Mouse (Mus musculus): ENCODE measurements around the gene Nup107.

Nup107 gene

DNA sequence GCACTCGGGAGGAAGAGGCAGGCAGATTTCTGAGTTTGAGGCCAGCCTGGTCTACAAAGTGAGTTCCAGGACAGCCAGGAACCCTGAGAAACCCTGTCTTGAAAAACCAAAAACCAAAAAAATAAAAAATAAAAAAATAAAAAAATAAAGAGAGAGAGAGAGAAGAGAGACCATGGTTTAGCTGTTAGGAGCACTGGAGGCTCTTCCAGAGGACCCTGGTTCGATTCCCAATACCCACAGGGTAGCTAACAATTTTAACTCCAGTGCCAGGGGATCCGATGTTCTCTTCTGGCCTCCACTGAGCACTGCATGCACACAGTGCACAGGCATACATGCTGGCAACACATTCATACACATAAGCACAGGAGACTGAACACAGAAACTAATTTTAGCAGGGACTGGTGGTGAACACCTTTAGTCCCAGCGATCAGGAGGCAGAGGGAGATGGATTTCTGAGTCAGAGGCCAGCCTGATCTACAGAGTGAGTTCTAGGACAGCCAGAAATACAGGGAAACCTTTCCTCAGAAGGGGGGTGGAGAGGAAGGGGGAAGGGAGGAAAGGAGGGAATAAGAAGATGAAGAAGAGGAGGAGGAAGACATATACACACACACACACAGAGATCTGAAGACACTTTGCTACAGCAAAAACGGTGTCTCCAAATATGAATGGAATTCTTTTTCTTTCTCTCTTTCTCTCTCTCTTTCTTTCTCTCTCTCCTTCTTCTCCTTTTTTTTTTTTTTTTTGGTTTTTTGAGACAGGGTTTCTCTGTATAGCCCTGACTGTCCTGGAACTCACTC is 39.5 kb downstream of the Nup107 start:
- DNase-seq (ENCODE audit: low read depth, low spot score) = no peak

DNA sequence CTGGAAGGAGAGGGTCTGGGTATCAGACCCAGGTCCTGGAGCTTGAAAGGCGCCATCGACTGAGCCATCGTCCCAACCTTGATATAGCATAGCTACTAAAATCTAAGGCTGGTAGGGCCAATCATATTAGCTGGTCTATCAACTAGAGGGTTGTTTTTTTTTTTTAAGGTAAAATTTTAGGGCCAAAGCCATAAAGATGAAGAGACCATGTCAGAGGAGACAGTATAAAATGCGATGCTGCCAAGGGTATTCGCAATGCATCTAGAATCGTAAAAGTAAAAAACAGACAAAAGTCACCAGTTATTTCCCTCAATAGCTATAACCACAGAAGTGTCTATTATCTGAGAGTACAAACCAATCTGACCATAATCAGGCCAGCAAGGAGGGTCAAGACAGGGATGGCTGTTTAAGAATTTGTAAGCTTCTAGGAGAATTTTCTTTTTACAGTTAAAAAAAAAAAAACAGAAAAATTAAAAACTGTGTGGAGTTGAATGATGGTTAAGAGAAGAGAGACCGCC is 40.1 kb downstream of the Nup107 start:
- DNase-seq (ENCODE audit: low read depth, low spot score) = no peak

DNA sequence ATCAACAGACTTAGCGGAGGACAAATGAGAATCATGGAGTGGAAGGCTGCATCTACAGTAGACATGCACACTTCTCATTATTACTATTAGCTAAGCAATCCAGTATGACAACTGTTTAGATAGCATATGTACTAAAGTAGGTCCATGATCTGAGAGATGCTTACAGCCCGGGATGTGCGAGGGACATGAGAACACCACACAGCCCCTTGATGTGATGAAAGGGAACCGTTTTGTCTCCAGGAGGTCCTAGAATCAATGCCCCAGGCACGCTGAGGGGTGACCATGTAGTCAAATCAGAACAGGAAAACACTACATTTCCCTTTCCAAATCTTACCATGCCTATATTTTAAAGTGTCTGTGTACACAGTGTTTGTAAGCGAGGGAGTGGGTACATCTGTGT is 40.8 kb downstream of the Nup107 start:
- no peak for DNase-seq (ENCODE audit: low read depth, low spot score)

DNA sequence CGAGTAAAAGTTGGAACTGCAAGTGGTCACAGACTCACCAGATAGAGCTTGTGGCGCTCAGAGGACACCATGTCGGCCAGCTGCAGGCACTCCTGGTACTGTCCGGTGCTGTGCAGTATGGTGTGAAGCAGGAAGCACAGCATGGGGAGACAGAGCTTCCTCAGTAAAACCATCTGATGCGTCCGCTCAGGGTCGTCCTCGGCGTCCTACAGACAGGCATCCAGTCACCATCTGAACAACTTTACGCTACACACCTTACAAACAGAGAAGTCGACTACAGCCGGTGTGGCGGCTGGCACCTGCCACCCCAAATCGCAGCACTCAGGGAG is 41.3 kb downstream of the Nup107 start:
- DNase-seq (ENCODE audit: low read depth, low spot score) = no peak

DNA sequence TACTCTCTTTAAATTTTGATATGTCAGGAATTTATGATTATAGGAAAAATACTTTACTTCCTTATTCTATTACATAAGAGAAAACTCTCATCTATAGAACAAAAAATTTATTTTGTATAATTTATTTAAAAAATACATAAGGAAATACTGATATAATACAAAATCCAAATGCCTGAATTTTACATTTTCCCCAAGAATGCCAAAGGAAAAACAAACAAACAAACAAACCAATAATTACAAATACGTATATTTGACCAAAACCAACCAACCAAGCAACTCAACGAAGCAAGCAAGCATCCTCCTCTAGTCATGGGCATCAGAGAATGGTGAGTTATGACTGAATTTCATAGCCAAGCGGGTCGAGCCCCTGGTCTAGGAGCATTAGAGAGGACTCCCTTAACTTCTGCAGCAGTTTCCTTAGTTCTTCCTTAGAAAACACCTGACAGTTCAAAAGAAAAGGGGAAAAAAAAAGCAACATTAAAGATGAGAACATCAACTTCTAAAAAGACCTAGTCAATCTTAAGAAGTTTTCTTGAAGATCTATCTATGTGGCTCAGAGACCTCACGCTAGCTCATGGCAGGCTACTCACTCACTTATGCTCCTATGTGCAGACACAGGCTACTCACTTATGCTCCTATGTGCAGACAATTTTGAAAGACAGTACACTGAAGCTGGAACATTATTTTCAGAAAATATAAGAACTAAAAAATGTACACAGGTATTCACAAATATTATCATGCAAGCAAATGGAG is 41.8 kb downstream of the Nup107 start:
- no peak for DNase-seq (ENCODE audit: low read depth, low spot score)

DNA sequence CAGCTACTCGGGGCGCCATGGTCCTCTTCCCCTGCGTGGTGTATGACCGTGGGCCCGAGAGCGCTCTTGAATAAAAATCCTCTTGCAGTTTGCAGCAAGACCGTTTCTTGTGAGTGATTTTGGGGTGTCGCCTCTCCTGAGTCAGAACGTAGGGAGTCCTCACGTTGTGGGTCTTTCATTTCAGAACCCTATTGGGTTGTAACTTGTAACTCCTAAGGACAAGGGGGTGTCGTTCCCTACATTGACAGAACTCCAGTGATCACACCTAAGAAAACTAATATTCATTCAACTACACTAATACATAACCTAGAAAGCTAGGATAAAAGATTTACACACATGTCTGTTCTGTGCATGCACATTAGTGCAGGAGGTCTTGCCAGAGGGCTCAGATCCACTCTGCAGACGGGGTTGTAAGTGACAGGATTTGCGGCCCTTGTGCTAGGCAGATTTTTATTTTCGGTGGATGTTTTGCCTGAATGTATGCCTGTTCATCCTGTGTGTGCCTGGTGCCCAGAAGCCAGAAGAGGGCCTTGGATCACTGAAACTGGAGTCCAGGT is 42.6 kb downstream of the Nup107 start:
- DNase-seq (ENCODE audit: low read depth, low spot score) = no peak

DNA sequence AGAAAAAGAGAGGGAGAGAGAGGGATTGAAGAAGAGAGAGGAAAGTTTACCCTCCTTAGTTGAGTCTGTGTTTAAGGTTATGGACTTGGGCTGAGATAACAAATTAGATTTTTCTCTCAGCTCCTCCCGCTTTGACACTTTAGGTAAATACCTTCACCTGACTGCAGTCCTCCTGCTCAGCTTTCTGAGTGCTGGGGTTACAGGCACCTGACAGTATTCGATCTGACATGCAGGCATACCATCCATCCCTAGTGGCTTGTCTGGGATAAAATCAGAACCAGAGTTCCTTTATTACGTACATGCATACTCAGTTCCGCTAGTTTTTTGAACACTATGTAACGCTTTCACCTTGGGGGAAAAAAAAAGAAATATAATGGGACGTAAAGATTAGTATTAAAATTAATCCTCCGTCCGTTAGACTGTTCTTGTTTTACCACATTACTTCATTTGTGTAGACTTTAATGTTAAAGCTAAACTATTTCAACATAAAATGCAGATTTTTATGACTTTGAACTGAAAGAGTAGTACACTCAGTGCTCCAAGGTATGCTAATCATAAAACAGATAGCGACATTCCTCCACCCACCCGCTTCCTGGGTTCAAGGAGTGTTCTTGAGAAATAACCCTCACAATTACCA is 43.3 kb downstream of the Nup107 start:
- no peak for DNase-seq (ENCODE audit: low read depth, low spot score)

DNA sequence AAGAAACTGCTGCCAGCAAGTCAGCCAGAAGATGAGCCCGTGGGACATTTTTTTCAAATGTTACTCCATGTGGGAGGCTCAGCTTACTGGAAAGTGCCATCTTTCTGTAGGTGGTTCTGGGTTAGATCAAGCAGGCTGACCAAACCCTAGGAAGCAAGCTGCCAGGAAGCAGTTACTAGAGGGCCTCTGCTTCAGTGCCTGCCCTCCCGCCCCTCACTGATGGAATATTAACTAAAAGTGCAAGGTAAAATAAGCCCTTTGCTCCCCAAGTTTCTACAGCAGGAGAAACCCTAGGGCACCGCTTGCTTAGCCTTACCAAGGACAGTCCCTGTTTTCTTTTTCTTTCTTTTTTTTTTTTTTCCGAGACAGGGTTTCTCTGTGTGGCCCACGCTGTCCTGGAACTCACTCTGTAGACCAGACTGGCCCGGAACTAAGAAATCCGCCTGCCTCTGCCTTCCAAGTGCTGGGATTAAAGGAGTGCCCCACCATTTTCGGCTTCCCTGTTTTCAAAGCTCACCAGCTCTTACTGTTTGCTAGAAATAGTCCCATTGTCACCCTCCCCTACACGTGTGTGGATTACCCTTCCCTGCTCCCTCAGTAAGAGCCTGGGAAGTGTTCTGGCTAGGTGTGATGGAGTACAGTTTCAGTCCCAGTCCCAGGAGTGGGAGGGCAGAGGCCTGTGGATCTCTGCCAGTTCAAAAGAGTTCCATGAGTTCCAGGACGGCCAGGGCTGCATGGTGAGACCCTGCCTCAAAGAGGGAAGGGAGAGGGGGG is 44.0 kb downstream of the Nup107 start:
- DNase-seq (ENCODE audit: low read depth, low spot score) = no peak

DNA sequence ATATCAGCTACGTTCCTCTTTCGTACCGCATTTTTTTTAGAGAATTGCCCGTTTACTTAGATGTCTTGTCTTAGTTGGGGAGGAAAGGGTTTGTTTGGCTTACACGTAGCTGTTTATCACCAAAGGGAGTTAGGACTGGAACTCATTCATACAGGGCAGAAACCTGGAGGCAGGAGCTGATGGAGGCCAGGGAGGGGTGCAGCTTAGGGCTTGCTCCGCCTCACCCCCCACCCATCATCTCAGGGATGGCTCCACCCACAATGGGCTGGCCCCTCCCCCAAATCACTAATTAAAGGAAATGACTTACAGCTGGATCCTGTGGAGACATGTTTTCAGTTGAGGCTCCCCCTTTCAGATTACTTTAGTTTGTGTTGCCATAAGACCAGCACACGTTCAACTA is 44.8 kb downstream of the Nup107 start:
- peak; percentile 19 for DNase-seq (ENCODE audit: low read depth, low spot score)

DNA sequence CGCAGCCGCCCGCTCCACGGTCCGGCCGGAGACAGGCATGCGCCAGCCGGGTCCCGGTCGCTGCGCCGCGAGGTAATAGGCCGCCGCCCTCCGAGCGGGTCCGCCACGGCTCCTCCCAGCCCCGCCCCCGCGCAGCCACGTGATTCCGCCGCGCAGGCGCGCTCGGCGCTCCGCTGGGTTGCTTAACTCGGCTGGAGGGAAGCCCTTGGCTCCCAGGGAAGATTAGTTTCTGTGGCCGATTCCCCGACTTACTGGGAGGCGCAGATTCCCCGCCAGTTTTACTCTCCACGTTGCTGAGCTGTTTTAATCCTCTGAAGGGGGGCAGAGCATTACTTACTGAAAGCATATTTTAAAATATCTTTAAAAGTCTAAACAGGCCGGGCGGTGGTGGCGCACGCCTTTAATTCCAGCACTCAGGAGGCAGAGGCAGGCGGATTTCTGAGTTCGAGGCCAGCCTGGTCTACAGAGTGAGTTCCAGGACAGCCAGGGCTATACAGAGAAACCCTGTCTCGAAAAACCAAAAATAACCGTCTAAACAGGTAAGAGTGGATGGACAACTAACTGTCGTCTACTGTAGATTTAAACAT is 46.1 kb downstream of the Nup107 start, which contains the start of gene Slc35e3:
Slc35e3 (minus strand) TSS at position 69 of the 587 bp plus-strand sequence.
- DNase-seq (ENCODE audit: low read depth, low spot score) = peak; percentile 96

DNA sequence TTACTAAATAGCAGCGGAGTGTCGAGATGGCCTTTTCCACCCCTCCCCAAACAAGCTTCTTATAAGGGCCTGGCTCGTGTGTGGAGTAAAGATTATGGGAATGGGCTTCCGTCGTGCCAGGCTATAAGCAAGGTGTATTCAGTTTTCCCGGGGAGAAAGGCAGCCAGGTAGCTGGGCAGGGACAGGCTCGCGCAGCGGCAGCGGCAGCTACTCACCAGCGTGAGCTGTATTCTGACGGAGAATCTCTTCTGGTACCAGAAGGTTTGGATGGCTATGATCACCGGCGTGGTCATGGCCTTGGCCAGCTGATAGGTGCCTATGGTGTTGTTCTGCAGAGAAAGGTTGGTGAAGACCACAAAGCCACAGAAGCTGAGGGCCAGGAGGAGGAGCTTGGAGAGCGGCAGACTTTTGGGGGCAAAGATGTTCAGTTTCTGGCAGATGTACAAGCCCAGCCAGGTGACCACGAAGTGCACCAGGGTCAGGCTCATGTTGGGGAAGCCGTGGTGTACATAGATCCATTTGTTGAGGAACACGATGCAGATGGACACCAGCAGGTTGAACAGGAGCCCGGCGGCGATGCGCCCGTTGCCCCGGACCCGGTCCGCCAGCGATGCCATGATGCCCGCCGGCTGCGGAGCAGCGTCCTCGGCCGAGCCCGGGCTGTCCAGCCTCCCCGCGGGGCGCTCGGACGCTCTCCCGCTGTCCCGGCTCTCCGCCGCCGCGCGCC is 46.8 kb downstream of the Nup107 start:
- peak; percentile 35 for DNase-seq (ENCODE audit: low read depth, low spot score)

DNA sequence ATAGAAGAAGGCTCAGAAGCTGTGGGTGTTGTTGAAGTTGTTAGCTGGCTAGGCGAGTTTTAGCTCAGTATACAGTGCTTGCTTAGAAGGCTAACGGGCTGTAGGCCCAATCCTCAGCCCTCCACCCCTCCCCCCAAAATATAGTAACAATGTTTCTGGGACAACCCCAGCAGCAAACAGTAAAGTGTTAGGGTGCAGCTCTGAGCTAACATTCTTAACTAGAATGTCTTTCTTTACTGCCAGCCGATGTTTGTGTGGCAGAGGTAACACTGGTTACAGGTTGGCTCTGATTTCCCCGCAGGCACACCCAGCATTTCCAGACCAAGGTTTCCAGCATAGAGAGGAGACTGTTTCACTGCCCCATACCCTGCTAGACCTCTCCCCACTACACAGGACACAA is 48.6 kb downstream of the Nup107 start:
- DNase-seq (ENCODE audit: low read depth, low spot score) = no peak

DNA sequence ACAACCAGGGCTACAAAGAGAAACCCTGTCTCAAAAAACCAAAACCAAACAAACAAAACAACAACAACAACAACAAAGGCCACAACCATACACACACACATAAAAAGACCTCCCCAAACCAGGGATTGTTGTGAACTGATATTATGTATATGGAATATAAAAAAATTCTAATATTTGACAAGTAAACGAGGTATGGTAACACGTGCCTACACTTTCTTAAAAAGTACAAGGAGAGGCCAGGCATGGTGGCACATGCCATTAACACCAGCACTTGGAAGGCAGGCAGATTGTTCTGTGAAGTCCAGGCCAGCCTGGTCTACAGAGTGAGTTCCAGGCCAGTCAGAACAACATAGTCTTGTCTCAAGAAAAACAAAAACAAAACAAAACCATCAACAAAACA is 49.3 kb downstream of the Nup107 start:
- DNase-seq (ENCODE audit: low read depth, low spot score) = no peak

DNA sequence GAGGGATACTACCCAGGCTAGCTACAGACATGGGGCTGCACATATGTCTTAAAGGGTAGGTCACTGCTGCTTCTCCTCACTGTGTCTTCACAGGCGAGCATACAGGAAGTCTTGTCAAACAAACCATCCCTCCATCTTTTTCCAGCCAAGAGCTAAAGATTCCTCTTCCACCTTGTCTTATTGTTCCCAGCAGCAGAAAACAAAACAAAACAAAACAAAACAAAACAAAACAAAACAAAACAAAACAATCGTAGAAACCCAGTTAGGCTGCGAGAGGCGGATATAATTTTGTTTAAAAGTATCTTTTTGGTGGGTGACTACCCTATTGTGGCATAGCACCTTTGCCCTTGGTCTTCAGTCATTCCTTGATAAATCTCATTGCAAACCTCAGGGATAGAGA is 49.9 kb downstream of the Nup107 start:
- DNase-seq (ENCODE audit: low read depth, low spot score) = no peak

DNA sequence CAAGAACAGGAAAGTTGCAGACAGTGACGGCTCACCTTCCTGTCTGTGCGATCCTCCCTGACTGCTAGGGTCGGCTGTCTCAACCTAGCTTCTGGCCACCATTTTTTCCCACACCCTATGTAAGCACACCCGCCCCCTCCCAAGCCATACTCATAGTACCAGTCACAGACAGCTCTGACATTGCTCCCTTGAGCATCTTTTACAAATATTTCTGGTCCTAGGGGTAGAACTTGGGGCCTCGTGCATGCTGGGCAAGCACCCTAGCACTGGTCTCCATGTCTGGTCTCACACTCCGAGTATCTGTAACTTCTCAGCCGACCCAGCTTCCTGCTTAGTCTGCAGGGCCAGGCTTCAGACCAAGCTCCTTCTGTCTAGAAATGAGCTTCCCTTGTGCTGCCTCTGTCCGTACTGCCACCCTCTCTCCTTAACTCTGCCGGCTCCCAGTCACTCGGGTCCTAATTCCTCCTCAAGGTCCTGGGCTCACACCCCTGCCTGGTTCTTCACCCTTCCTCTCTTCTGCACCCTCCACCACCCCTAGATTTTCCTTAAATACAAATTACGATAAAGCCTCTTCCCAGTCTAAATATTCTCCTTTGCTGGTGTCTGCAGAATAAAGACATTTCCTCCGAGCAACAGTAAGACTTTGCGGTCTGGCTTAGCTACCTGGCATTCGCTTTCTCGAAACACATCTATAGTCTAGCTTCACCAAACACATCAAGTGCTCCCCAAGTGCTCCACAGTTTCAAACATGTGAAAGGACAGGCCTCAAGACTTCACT is 50.6 kb downstream of the Nup107 start:
- DNase-seq (ENCODE audit: low read depth, low spot score) = no peak

DNA sequence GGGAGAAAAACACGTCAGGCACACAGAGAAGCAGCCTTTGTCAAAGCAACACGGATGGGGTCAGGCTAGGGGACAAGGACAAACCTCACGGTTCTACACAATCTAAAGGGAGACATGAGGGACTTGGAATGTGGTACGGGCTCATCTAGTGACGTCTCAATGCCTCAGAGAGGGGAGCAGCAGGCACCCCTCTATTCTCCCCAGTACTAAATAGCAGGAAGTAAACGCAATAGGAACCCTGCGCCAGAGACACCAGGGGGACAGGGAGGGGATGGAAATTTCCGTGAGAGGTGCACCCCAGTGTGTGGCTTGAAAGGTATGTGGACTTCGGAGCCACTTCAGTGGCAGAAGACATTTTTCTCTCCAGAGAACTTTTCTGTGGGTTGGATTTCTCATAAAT is 51.6 kb downstream of the Nup107 start:
- no peak for DNase-seq (ENCODE audit: low read depth, low spot score)

DNA sequence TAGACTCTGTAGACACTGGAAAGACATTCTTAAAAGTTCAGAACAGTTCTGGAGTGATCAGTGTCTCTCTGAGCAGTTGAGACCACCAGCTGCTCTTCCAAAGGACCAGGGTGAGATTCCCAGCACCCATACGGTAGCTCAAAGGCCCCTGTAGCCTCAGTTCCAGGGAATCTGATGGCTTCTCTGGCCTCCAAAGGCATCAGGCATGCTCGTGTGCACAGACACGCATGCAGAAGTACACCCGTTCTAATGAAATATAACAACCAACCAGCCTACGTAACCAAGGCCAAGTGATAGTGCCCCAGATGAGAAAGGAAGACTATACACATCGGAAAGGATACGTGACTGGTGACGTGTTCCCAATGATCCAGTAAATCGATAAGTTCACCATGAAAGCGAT is 52.3 kb downstream of the Nup107 start:
- DNase-seq (ENCODE audit: low read depth, low spot score) = no peak

DNA sequence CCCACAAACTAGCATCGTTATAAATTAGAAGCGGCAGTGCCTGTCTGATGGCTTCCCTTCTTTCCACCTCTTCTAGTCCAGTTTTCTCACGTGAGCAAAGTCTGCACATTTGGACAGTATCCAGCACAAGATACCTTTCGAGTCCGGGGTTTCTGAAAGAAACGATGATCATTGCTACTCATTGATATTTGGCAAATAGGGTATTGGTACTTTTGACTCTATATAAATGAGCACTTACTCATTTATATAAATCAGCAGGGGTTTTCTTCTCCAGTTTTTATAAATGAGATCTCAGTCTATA is 52.9 kb downstream of the Nup107 start:
- no peak for DNase-seq (ENCODE audit: low read depth, low spot score)

DNA sequence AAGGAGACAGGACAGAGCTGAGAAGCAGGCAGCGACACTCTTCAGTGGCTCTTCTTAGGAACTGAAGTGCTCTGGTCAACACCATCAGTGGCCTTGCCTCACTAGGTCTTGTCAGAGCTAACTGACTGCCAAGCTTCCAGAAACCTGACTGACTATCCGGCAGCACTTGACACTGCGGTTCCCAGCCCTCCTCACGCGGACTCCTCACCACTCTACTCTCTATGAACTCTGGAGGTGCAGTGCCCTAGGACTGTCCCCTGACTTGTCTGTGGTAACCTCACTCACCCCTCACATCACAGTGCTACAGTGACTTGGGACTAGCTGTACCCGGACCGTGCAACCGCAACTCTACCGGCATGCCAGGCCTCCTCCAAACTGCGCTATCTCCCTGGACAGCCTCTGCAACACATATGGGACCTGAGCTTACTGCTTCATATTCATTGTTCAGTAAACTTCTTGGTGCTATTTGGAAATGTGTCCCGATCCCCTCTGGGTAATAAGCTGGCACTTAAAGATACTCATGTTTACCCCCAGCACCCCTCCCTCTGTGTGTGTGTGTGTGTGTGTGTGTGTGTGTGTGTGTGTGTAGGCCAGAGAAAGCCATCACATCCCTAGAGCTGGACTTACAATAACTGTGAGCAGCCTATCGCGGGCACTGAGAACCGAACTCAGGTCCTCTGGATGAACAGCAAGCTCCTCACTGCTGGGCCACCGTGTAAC is 53.4 kb downstream of the Nup107 start:
- DNase-seq (ENCODE audit: low read depth, low spot score) = no peak

All from CD4-positive, CD25-positive, alpha-beta regulatory T cell, adult 2 months (primary cell).